Mouse (Mus musculus) layer of hippocampus, adult 9-11 months (tissue): ENCODE measurements around the gene Amz1.

ENCODE experiments used
- DNase-seq: peaks from one replicate; pipeline ENCODE4 v3.0.0; 2022

Amz1 gene

DNA sequence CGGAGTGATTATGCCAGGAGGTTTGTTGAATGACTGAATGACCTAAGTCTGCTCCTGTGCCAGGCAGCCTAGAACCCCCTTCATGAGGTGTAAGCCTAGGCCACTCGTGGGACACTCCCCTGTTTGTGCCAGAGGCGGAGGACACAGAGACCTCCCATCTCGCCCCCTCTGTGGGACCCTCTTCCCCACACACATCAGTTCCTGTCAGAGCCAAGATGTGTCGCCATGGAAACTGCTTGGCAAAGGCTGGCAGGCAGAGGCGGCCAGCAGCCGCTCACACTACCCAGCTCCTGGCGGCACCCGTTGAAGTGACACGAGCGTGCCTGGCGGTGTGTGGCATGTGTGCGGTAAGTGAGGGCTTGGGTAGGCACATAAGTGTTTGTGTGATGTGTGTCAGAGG is at the start of gene Amz1:
Gene Amz1 (plus strand): TSS at position 306 of the 400 bp plus-strand sequence.
- peak; percentile 76 for DNase-seq

DNA sequence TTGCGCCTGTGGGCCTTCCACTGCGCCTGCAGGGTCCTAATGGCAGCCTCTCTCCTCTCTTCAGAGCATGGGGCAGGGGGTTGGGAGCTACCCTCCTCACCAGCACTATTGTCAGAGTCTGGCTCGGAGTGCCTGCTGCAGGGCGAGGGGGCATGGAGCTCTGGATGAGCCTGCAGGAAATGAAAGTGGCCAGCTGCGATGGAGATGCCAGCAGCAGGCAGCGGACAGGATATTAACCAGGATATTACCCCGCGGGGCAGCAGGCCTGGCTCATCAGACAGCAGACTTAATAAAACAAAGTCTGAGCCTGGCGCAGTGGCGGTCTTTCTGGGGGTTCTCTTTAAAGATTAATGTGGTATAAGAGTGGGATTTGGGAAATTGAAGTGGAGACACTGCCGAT is 48.8 kb upstream of the Amz1 start:
- no peak for DNase-seq

DNA sequence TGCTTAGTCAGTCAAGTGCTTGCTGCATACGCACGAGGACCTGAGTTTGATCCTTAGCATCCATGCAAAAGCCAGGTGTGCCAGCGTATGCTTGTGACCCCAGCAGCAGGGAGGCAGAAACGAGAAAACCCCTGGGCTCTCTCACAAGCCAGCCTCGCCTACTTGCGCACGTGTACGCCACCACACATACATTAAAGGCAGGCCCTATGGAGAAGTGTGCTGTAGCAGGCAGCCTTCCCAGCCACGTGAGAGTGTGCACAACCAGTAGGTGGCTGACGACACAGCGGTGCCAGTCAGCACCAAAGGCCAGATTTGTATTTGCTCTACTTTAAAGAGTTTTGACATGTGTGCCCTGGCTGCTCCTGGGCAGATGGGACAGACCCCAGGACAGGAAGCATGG is 48.3 kb upstream of the Amz1 start:
- no peak for DNase-seq

DNA sequence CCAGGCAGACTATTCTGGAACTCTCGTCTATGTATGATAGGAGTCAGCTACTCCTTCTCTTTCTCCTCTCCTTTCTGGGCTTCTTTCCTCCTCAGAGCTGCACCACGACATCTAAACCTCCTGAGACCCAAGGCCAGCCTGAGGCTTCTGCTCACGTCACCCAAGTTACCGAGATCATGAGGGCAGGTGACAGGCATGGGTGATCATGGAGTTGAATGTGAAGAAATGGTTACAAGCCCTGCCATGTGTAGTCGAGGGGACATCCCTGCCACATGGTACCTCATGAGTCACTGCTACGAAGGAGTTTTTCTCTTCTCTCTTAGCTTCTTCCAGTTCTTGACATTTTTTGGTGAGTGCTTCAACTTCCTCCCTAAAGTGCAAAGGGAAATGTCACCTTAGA is 46.8 kb upstream of the Amz1 start:
- no peak for DNase-seq

DNA sequence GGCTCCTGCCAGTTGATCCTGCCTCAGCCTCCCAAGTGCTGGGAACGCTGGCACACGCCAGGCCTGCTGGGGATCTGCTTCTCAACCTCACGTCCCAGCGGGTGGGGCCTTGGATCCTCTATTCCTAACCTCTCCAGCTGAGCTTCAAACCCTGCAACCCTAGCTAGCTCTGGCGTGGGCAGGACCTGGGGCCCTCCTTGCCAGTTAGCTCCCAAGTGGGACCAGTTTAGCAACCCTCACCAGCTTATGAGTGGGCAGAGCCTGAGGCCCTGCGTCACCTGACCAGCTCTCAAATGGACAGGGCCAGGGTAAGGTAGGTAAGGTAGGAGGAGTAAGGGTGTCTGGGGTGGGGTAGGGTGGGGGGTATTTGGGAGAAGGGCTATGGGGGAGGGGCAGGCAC is 43.9 kb upstream of the Amz1 start:
- no peak for DNase-seq

DNA sequence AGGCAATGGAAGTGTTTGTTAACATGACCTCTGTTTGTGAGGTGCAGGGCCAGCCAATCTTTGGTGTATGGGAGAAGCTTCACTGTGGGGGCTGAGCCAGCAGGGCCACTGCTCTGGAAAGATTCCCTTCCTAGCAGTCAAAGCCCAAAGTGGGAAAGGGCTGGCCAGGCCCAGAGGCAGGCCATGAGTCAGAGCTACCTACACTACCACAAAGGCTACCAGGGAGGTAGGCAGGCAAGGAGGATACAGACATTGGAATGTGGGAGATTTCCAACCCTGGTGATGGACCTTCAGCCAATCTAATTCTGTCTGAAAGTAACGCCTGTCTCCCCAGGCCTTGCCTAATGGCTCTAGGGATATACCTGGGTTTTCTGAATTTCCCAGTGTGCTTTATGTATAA is 43.0 kb upstream of the Amz1 start:
- DNase-seq: no peak

DNA sequence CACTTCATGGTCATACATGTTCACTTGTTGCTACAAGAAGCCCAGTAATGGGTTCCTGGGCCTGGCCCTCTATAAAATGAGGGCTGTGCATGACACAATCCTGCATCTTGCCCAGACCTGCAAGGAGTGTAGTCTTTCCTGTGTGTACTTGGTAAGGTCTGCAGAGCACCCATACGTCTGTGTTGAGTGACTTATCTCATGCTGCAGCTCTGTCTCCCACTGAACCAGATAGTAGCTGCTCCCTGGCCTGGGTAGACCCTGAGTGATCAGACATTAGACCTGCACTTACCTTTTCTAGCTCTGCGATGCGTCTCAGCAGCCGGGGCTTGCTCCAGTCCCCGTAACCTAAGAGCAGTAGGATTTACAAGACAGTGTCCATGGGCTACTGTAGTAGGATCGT is 41.8 kb upstream of the Amz1 start:
- DNase-seq: no peak

DNA sequence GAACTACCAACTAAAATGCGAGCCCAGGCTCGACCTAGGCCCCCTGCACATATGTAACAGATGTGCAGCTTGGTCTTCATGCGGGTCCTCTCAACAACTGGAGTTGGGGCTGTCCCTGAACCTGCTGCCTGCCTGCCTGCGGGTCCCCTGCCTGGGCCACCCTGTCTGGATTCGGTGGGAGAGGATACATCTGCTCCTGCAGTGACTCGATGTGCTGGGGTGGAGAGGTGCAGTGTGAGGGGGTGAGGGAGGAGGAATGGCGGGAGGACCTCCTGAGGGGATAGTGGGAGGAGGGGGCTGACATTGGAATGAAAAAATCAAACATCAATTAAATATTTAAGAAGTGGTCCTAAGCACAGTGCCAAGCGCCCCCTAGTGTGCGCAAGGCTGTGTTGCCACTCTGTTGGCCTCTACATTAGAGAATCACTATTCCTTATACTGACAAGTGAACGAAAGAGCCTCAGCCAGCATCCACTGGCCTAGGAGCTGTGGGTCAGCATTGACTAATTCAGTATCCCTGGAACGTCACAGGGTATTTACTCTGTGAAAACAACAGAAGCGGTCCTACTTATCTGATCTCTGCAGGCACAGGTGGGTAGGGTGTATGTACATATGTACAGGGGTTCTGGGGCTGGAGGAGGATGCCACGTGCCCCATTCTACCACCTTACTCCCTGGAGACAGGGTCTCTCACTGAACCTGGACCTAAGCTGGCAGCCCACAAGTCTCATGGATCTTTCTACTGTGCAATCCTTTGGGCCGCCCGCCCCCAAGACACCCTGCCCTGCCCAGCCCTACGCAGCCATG is 39.4 kb upstream of the Amz1 start:
- DNase-seq: no peak

DNA sequence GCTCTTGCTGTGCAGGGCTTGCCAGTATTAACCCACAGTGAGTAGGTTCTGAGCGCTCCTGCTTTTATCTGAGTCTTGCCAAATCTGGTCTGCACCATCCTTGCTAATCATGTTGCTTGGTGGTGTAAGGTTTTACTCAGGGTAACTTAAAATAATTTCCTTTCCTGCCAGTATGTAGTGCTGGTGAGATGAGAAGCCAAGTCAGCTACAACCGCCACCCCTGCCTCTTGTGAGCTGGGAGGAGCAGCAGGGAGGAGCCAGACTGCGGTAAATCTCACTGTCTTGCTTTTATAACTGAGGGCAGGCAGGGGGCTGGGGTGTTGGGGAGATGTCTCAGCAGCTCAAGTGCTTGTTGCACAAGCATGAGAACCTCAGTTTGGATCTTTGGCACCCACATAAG is 35.5 kb upstream of the Amz1 start:
- DNase-seq: no peak

DNA sequence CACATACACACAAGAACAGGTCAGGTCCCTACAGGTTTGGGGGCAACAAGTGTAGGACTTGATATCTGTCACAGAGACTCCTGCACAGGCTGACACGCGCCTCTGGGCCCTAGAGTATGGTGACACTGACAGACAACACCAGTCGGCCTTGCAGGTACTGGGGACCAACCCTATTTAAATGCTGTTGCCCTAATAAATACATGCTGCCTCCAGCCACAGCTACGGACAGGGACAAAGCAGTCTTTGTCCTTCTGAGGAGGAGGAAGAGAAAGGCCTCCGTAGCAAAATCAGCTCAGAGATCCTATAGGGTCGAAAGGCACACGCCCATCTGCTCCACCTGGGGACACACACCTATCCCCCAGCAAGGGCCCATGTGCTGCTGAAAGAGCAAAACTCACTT is 27.9 kb upstream of the Amz1 start:
- DNase-seq: no peak

DNA sequence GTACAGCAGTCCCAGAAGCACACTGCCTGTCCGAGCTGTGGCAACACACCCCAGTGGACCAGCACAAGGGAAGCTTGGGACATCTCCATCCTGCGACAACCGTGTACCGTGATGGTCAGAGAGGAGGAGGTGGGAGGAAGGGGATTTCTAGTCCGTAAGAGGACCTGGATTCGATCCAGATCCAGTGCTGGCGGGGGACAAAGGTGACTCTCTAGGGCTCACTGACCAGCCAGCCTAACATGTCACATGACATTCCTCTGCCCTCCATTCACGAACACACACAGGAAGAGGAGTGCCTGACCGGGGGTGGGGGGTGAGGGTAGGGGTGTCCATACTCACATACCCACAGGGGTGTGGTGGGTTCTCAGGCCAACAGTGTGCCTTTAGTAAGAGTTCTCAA is 24.2 kb upstream of the Amz1 start:
- no peak for DNase-seq

DNA sequence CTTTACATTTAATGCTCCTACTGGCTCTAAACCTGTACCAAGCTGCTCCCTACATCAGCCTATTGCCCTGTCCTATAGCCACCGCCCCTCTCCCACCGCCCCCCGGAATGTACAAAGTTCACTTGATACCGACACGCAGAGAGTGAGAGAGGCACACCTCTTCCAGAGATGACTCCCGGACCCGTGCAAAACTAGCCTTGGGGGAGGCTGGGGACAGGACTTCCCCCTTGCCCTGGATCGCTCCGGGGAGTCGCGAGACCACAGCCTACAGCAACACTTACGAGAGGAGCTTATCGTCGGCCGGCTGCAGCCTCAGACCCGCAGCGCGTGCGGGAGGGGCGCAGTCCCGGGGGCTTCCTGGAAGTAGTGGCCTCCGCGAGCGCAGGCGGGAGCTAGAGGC is 22.3 kb upstream of the Amz1 start:
- no peak for DNase-seq

DNA sequence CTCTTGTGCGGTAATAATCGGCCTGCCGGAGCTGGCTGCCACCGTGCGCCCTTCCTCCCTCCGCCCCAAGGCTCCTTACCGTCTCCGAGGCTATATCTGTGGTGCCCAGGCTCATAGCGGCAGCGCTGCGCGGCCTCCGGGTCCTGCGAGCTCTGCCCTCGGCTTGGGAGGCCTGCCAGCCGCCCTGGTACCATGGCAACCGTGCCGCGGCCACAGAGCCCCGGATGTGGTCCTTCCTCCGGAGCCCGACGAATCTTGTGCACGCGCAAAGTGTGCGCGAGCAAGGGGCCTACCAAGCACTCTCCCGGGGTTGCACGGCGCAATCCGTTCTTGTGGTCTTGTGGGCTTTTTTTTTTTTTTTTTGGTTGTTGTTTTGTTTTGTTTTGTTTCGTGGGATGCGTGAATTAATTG is 21.8 kb upstream of the Amz1 start, which contains the start of gene Iqce:
Gene Iqce (minus strand): TSS at position 276 of the 411 bp plus-strand sequence.
- DNase-seq: peak; percentile 95

DNA sequence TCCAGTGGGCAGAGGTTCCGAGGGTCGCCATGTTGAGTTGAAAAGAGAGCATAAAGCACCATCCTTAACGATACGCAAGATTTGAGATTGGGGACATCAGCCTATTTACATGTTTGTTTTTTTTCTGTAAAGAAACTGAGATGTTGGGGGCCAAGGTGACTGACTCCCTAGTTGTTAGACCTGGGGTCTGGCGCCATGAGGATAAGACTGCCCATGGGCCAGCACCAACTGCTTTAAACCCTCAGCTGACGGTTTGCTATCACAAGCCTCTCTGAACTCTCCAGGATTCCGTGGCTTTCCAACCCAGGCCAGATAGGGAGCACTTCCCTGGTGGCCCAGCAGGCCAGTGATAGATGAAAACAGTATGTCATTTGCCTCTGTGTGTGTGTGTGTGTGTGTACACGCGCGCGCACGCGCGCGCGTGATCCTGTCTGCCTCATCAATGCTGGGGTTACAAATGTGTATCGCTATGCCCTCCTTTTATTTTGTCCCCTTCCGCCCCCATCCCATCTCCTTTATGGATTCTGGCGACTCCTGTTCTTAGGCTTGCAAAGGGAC is 21.2 kb upstream of the Amz1 start:
- DNase-seq: no peak

DNA sequence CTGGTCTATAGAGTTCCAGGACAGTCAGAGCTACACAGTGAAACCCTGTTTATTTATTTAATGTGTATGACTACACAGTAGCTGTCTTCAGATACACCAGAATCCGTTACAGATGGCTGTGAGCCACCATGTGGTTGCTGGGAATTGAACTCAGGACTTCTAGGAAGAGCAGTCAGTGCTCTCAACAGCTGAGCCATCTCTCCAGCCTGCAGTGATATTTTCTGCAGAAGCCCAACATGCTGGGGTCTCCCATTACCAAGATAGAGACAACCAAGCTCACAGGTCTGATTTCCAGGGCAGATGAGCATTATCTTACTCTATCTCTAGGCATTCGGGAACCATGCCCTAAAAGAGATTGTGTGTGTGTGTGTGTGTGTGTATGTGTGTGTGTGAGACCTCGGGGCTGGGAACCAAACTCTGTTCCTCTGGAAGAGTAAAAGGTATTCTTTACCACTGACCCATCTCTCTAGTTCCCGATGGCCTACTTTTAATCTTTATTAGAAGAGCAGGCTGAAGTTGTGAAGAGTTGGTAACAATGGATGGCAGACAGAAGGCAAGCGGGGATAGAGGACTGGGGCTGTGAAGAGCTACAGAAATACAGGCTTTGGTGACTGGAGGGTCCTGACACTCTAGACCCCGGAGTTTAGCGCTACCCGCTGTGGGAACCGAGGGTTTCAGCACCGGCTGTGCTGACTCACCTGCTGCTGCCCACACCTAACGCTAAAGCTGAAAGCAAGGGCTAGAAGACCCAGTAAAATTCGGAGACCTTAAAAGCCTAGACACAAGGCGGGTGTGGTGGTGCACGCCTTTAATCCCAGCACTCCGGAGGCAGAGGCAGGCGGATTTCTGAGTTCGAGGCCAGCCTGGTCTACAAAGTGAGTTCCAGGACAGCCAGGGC is 20.2 kb upstream of the Amz1 start:
- DNase-seq: no peak

DNA sequence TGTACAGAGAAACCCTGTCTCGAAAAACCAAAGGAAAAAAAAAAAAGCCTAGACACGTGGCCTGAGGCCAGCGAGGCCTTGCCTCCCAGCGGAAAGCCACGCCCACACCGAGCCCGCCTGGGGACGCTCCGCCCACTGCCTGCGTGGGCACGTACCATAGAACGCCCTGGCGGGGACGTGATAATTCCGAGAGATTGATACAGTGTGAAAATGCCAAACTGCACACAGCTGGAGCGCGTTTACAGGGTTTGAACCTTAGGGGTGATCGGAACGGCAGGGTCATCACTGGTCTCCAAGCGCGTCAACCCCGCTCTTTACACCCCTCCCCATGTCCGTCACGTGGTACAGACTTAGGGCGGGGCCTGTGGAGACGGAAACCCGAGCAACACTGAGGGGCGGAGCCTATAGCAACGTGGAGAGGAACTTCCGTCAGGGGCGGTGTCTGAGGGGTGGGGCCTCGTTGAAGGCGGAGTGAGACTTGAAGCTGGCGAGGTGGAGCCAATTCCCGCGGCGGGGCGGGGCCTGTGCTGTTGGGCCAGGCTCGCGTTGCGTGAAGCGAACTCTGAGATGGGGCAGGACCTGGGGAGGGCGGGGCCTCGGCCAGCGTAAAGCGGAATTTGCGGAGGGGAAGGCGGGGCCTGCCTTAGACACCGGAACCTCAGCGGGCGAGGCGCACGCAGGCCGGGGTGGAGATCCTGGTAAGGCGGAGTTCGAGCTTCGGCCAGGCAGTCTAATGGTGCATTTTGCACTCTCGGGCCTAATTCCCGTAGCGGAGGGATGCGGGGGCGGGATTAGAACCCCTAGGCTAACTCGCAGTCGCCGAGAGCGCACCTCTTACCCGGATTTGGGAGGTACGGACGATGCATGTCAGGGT is 19.3 kb upstream of the Amz1 start, which contains the start of gene Brat1:
Gene Brat1 (plus strand): TSS at position 634 of the 874 bp plus-strand sequence.
- peak; percentile 100 for DNase-seq

DNA sequence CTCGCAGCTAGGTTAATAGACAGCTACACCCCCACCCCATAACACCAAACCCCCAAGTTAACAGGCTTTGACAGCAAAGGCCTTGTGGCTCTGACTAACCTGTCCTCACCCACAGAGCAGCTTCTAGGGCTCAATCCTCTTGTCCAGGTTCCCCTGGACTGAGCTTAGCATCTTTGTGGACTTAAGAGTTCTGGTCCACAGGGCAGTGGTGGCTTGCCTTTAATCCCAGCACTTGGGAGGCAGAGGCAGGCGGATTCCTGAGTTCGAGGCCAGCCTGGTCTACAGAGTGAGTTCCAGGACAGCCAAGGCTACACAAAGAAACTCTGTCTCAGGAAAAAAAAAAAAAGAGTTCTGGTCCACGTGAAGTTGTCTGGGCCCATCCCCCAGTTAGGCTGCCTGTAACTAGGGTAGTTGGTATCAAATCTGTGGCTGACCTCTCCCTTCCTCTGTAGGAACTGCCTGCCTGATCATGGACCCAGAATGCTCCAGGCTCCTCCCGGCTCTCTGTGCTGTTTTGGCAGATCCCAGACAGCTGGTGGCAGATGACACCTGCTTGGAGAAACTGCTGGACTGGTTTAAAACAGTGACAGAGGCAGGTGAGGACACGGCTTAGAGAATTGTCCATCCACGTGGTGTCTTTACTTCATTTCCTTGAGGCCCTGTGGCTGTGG is 18.3 kb upstream of the Amz1 start:
- DNase-seq: no peak

DNA sequence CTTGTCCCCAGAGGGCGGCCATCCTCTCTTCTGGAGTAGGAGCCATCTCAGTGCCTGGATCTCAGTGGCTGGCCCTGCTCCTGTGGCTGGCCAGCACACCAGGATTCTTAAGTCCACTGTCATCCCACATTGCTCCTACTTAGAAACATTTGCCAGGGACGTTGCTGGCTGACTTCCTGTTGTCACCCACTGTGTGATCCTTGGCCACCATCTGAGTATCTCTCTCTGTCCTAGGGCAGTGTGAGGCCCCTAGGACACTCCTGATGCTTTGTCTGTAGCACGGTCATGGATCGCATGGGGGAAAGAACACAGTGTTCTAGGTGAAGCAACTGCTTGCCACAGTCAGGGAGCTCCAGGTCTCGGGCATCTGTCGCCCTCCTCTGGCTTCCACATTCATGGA is 13.6 kb upstream of the Amz1 start:
- DNase-seq: no peak

DNA sequence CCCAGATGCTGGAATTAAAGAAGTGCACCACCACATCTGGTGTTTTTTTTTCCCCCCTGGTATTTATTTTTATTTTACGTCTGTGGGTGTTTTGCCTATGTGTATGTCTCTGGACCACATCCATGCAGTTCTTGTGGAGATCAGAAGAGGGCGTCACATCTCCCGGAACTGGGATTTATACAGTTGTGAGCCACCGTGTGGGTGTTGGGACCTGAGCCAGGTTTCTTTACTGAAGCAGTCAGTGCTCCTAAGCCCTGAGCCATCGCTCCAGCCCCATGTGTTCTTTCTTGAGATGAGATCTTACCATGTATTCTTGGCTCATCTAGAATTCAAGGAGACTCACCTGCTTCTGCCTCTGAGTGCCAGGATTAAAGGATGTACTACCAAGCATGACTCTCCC is 12.9 kb upstream of the Amz1 start:
- DNase-seq: no peak

DNA sequence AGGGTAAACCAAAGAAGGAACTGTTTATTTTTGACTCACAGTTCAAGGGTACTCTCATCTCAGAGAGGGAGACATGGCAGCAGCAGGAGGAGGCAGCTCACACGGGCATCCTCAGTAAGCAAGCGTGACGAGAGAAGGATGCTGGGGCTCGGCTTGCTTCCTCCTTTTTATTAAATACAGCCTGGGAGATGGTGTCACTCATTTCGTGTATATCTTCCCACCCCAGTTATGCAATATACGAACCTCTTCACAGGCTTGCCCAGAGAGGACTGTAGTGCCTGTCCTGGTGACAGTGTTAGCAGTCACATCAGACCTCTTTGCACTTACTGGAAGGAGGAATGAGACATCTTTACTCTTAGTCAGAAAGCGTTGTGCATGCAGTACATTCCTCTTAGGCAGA is 3.2 kb upstream of the Amz1 start:
- DNase-seq: no peak

DNA sequence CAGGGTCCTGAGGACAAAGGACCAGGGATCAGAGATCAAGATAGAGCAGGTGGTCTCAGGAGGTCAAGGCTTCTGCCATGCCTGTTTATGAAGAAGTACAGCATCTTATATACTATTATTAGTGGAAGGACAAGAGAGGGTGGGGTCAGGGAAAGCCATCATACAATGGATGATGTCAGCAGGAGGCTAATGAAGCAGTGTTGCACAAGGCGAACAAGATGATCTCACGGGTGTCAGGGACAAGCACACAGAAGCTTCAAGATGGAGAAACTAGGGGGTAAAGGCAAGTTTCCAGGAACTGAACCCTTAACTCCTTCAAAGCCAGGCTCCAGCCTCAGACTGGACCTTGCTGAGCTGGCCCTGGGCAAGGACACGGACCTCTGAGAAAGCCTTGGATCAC is 1.8 kb upstream of the Amz1 start:
- DNase-seq: no peak
